ENCODE assay signal across 26 mouse cellular contexts in genomic region chr1:93292006-93292405, GRCm38 (mm10).
"Had no signal": no experiment of that assay in that cellular context is flagged by ENCODE, and none has a peak within 500 bp of the region (broad histone marks: within the 10 kb centered on the region; RNA-seq: fewer than 3 reads in every experiment).

No protein-coding gene starts in this region.

- H3K4me3 ChIP-seq: gastrocnemius, adult 2 months; heart, adult 2 months; heart, embryonic 12.5 days; hindbrain, embryonic 10.5 days; hindbrain, embryonic 12.5 days; intestine, embryonic 15.5 days; limb, embryonic 13.5 days; limb, embryonic 15.5 days; liver, embryonic 12.5 days had no signal

- H3K27ac ChIP-seq: gastrocnemius, adult 2 months; heart, adult 2 months; hindbrain, embryonic 10.5 days; hindbrain, embryonic 12.5 days; hindbrain, embryonic 14.5 days; intestine, embryonic 15.5 days; limb, embryonic 13.5 days; limb, embryonic 15.5 days; liver, embryonic 12.5 days; liver, embryonic 14.5 days had no signal

- H3K4me1 ChIP-seq: heart, embryonic 12.5 days; hindbrain, embryonic 10.5 days; hindbrain, embryonic 12.5 days; intestine, embryonic 15.5 days; limb, embryonic 13.5 days; limb, embryonic 15.5 days; liver, embryonic 12.5 days had no signal

- DNase-seq: gastrocnemius, adult 2 months; gastrocnemius, postnatal 10 days; gastrocnemius, postnatal 25 days; heart, adult 2 months; heart, postnatal 10 days; heart, postnatal 4 days; kidney, adult 18-20 months; kidney, adult 8-10 months; kidney, postnatal 10 days; kidney, postnatal 25 days; kidney, postnatal 4 days; layer of hippocampus, adult 9-11 months; layer of hippocampus, postnatal 36 days; left cerebral cortex, postnatal 4 days had no signal

- H3K27me3 ChIP-seq: heart, embryonic 12.5 days; hindbrain, embryonic 12.5 days; intestine, embryonic 15.5 days; limb, embryonic 13.5 days; limb, embryonic 15.5 days; liver, embryonic 12.5 days had no signal

- H3K4me2 ChIP-seq: heart, embryonic 12.5 days; hindbrain, embryonic 12.5 days; hindbrain, embryonic 14.5 days; intestine, embryonic 15.5 days; limb, embryonic 13.5 days; limb, embryonic 15.5 days; liver, embryonic 12.5 days had no signal

- ATAC-seq: hindbrain, embryonic 16.5 days; inflammation-experienced regulatory T-cells, adult 6 months; intestine, embryonic 15.5 days; intestine, postnatal 0 days; liver, embryonic 12.5 days had no signal

- H3K9ac ChIP-seq: heart, embryonic 12.5 days; hindbrain, embryonic 12.5 days; hindbrain, embryonic 14.5 days; intestine, embryonic 15.5 days; limb, embryonic 13.5 days; limb, embryonic 15.5 days; liver, embryonic 12.5 days; liver, embryonic 14.5 days had no signal

- H3K9me3 ChIP-seq: heart, embryonic 12.5 days; hindbrain, embryonic 10.5 days; hindbrain, embryonic 12.5 days; intestine, embryonic 15.5 days; limb, embryonic 13.5 days; limb, embryonic 15.5 days; liver, embryonic 12.5 days had no signal
